Mouse (Mus musculus): ENCODE measurements around the gene Hnrnpl. TPM values are rescaled to one million over a fixed set of nuclear protein-coding genes. Genes with fewer than 3 reads are reported as not detected.

Hnrnpl gene
- polyA plus RNA-seq, 1 experiment from 2014 or later, result 264 TPM

GRCm38 (mm10) chr7:28807641-28808220, 610 bp upstream of the Hnrnpl start:
- peak overlapping the region; percentile 99 for H3K27ac ChIP-seq
- WGBS, result 50% methylated on average over 6 of the region's 8 CpGs
- H3K9me3 ChIP-seq, result no peaks in the 10 kb centered on the region
- H3K4me1 ChIP-seq, result peaks cover 30% of the 10 kb centered on the region
- peak overlapping the region; percentile 89 for H3K9ac ChIP-seq
- H3K27me3 ChIP-seq (replicated peaks), result no peaks in the 10 kb centered on the region
- ATAC-seq (ENCODE audit: low FRiP score, low read depth), result no peak
- H3K36me3 ChIP-seq, result peaks cover 10% of the 10 kb centered on the region
- H3K4me3 ChIP-seq, result peak overlapping the region; percentile 88
- H3K4me2 ChIP-seq (replicated peaks), result peak overlapping the region; percentile 81

- peak overlapping the region; percentile 89 for H3K9ac ChIP-seq
- ATAC-seq (ENCODE audit: low FRiP score, low read depth), result peak; percentile 54
- peak overlapping the region; percentile 99 for H3K27ac ChIP-seq
- H3K36me3 ChIP-seq, result peaks cover 23% of the 10 kb centered on the region
- no peaks in the 10 kb centered on the region for H3K27me3 ChIP-seq (replicated peaks)
- H3K4me3 ChIP-seq, result peak overlapping the region; percentile 88
- H3K9me3 ChIP-seq, result no peaks in the 10 kb centered on the region
- 2% methylated on average over 32 of the region's 32 CpGs for WGBS
- peaks cover 33% of the 10 kb centered on the region for H3K4me1 ChIP-seq
- H3K4me2 ChIP-seq (replicated peaks), result peak overlapping the region; percentile 81
Measured at GRCm38 (mm10) chr7:28808957-28809393, 634 bp downstream of the Hnrnpl start.

- Histone ChIP-seq H3K9ac (peak overlapping the region; percentile 89), H3K27ac (peak overlapping the region; percentile 99), H3K4me3 (peak overlapping the region; percentile 88), H3K4me1 (peaks cover 36% of the 10 kb centered on the region), H3K36me3 (peaks cover 28% of the 10 kb centered on the region), H3K27me3 (replicated peaks) (no peaks in the 10 kb centered on the region), H3K9me3 (no peaks in the 10 kb centered on the region), H3K4me2 (replicated peaks) (peak overlapping the region; percentile 81)
- ATAC-seq (ENCODE audit: low FRiP score, low read depth), result peak; percentile 31
- WGBS, result under 1% methylated on average over 35 of the region's 35 CpGs
Measured at GRCm38 (mm10) chr7:28809401-28810089, 1.2 kb downstream of the Hnrnpl start.

GRCm38 (mm10) chr7:28810107-28811066, 2.0 kb downstream of the Hnrnpl start:
- Histone ChIP-seq H3K27me3 (replicated peaks) (no peaks in the 10 kb centered on the region), H3K27ac (peak overlapping the region; percentile 99)
- under 1% methylated on average over 70 of the region's 70 CpGs for WGBS

GRCm38 (mm10) chr7:28811228-28811627, 2.9 kb downstream of the Hnrnpl start:
- peaks cover 44% of the 10 kb centered on the region for H3K36me3 ChIP-seq
- H3K27me3 ChIP-seq (replicated peaks), result no peaks in the 10 kb centered on the region
- peak overlapping the region; percentile 97 for H3K27ac ChIP-seq
- H3K9me3 ChIP-seq, result no peaks in the 10 kb centered on the region
- under 1% methylated on average over 40 of the region's 40 CpGs for WGBS
- peak overlapping the region; percentile 88 for H3K4me3 ChIP-seq
- peak overlapping the region; percentile 93 for H3K4me2 ChIP-seq (replicated peaks)
- peaks cover 51% of the 10 kb centered on the region for H3K4me1 ChIP-seq
- peak overlapping the region; percentile 97 for H3K9ac ChIP-seq
- peak; percentile 18; the same call in 1 of the 2 replicates for ATAC-seq (ENCODE audit: low FRiP score, low read depth)

More at GRCm38 (mm10) chr7:28810107-28811066, 2.0 kb downstream of the Hnrnpl start:
- Histone ChIP-seq H3K4me3 (peak overlapping the region; percentile 88), H3K36me3 (peaks cover 36% of the 10 kb centered on the region), H3K4me1 (peaks cover 42% of the 10 kb centered on the region), H3K9ac (peak overlapping the region; percentile 97), H3K9me3 (no peaks in the 10 kb centered on the region), H3K4me2 (replicated peaks) (peak overlapping the region; percentile 93)
- ATAC-seq (ENCODE audit: low FRiP score, low read depth), result peak; percentile 92

GRCm38 (mm10) chr7:28811640-28812275, 3.4 kb downstream of the Hnrnpl start:
- peak overlapping the region; percentile 93 for H3K4me2 ChIP-seq (replicated peaks)
- no peaks in the 10 kb centered on the region for H3K27me3 ChIP-seq (replicated peaks)
- peak overlapping the region; percentile 97 for H3K9ac ChIP-seq
- peaks cover 49% of the 10 kb centered on the region for H3K36me3 ChIP-seq
- ATAC-seq (ENCODE audit: low FRiP score, low read depth), result no peak
- H3K4me3 ChIP-seq, result peak overlapping the region; percentile 88
- H3K9me3 ChIP-seq, result no peaks in the 10 kb centered on the region
- peaks cover 53% of the 10 kb centered on the region for H3K4me1 ChIP-seq
- H3K27ac ChIP-seq, result no peak overlapping the region
- 17% methylated on average over 7 of the region's 7 CpGs for WGBS

GRCm38 (mm10) chr7:28812436-28812835, 4.1 kb downstream of the Hnrnpl start:
- H3K36me3 ChIP-seq, result peaks cover 56% of the 10 kb centered on the region
- 80% methylated on average over 4 of the region's 4 CpGs for WGBS
- H3K9me3 ChIP-seq, result no peaks in the 10 kb centered on the region
- peaks cover 59% of the 10 kb centered on the region for H3K4me1 ChIP-seq
- H3K27me3 ChIP-seq (replicated peaks), result no peaks in the 10 kb centered on the region
- ATAC-seq (ENCODE audit: low FRiP score, low read depth), result no peak
- H3K27ac ChIP-seq, result no peak overlapping the region
- peak overlapping the region; percentile 97 for H3K9ac ChIP-seq
- peak overlapping the region; percentile 93 for H3K4me2 ChIP-seq (replicated peaks)
- H3K4me3 ChIP-seq, result peak overlapping the region; percentile 88

- Histone ChIP-seq H3K4me2 (replicated peaks) (peak overlapping the region; percentile 93), H3K27ac (no peak overlapping the region), H3K9ac (0 out of 2 replicates have a peak overlapping the region, but pooled peaks have one; percentile 97), H3K4me1 (peaks cover 60% of the 10 kb centered on the region), H3K9me3 (no peaks in the 10 kb centered on the region), H3K4me3 (peak overlapping the region; percentile 88), H3K36me3 (peaks cover 61% of the 10 kb centered on the region), H3K27me3 (replicated peaks) (no peaks in the 10 kb centered on the region)
- ATAC-seq (ENCODE audit: low FRiP score, low read depth), result no peak
- WGBS, result 89% methylated on average over 5 of the region's 5 CpGs
Measured at GRCm38 (mm10) chr7:28812949-28813348, 4.6 kb downstream of the Hnrnpl start.

- peaks cover 75% of the 10 kb centered on the region for H3K36me3 ChIP-seq
- H3K9ac ChIP-seq, result no peak overlapping the region
- WGBS, result 91% methylated on average over 5 of the region's 5 CpGs
- H3K27ac ChIP-seq, result no peak overlapping the region
- no peak overlapping the region for H3K4me3 ChIP-seq
- no peak for ATAC-seq (ENCODE audit: low FRiP score, low read depth)
- H3K4me2 ChIP-seq (replicated peaks), result no peak overlapping the region
- no peaks in the 10 kb centered on the region for H3K27me3 ChIP-seq (replicated peaks)
- peaks cover 66% of the 10 kb centered on the region for H3K4me1 ChIP-seq
- H3K9me3 ChIP-seq, result no peaks in the 10 kb centered on the region
Measured at GRCm38 (mm10) chr7:28814306-28815034, 6.1 kb downstream of the Hnrnpl start.

GRCm38 (mm10) chr7:28815230-28815629, 6.9 kb downstream of the Hnrnpl start:
- H3K4me2 ChIP-seq (replicated peaks), result no peak overlapping the region
- H3K4me1 ChIP-seq, result peaks cover 71% of the 10 kb centered on the region
- ATAC-seq (ENCODE audit: low FRiP score, low read depth), result no peak
- H3K27ac ChIP-seq, result no peak overlapping the region; the same call in 1 of the 2 replicates
- no peak overlapping the region for H3K9ac ChIP-seq
- H3K4me3 ChIP-seq, result no peak overlapping the region
- H3K36me3 ChIP-seq, result peaks cover 82% of the 10 kb centered on the region
- no peaks in the 10 kb centered on the region for H3K9me3 ChIP-seq
- H3K27me3 ChIP-seq (replicated peaks), result no peaks in the 10 kb centered on the region
- WGBS, result 93% methylated on average over 9 of the region's 9 CpGs

GRCm38 (mm10) chr7:28816201-28816600, 7.9 kb downstream of the Hnrnpl start:
- H3K27ac ChIP-seq, result no peak overlapping the region; the same call in 1 of the 2 replicates
- H3K27me3 ChIP-seq (replicated peaks), result no peaks in the 10 kb centered on the region
- ATAC-seq (ENCODE audit: low FRiP score, low read depth), result no peak
- WGBS, result 88% methylated on average over 9 of the region's 9 CpGs
- 0 out of 2 replicates have a peak overlapping the region, but pooled peaks have one; percentile 3 for H3K4me3 ChIP-seq
- H3K36me3 ChIP-seq, result peaks cover 92% of the 10 kb centered on the region
- peak overlapping the region; percentile 35; the same call in 1 of the 2 replicates for H3K9ac ChIP-seq
- H3K4me1 ChIP-seq, result peaks cover 78% of the 10 kb centered on the region
- no peak overlapping the region for H3K4me2 ChIP-seq (replicated peaks)
- no peaks in the 10 kb centered on the region for H3K9me3 ChIP-seq

Data from neural tube, embryonic 12.5 days (tissue).